Mouse (Mus musculus): ENCODE results near the gene Kctd2. TPM values are rescaled to one million over a fixed set of nuclear protein-coding genes. Genes with fewer than 3 reads are reported as not detected.

Gene Kctd2
- polyA plus RNA-seq, 1 experiment from 2014 or later: 14.8 TPM

DNA sequence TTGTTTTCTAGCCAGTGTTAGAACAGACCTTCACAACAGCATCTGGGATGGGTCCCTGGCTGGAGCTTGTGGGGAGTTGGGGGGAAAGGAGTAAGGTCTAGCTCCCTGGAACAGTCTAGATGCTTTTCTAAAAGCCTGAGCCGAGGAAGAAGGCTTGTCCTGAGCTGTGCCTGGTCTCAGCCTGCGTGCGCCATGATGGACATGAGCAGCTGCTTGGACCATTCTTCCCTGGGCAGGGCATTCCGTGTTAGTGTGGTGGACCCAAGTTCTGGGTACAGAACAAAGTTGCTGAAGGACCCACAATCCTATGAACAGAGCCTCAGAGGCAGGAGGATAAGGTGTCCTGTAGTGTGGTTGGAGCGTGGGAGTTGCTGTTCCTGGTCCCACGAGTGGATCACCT lies 10.6 kb downstream of the Kctd2 start:
- H3K9me3 ChIP-seq: no peaks in the 10 kb centered on the region
- DNase-seq (ENCODE audit: low spot score): no peak
- H3K4me3 ChIP-seq: no peak overlapping the region
- 93% methylated on average over 6 of the region's 6 CpGs for whole genome bisulfite sequencing
- H3K36me3 ChIP-seq (replicated peaks): peaks cover 73% of the 10 kb centered on the region
- H3K4me1 ChIP-seq: peaks cover 29% of the 10 kb centered on the region
- H3K27me3 ChIP-seq (replicated peaks; ENCODE audit: low read depth, poor library complexity, severe bottlenecking): no peaks in the 10 kb centered on the region
- H3K27ac ChIP-seq (replicated peaks): no peak overlapping the region

- Histone ChIP-seq H3K27ac (replicated peaks) (no peak overlapping the region), H3K4me1 (peaks cover 35% of the 10 kb centered on the region), H3K4me3 (no peak overlapping the region), H3K27me3 (replicated peaks; ENCODE audit: low read depth, poor library complexity, severe bottlenecking) (0 out of 2 replicates have a peak, but pooled peaks cover 8% of the 10 kb centered on the region), H3K9me3 (no peaks in the 10 kb centered on the region), H3K36me3 (replicated peaks) (peaks cover 51% of the 10 kb centered on the region)
- WGBS: 81% methylated on average over 4 of the region's 4 CpGs
- no peak for DNase-seq (ENCODE audit: low spot score)
Measured at GRCm38 (mm10) chr11:115432814-115433213, 12.9 kb downstream of the Kctd2 start.

DNA sequence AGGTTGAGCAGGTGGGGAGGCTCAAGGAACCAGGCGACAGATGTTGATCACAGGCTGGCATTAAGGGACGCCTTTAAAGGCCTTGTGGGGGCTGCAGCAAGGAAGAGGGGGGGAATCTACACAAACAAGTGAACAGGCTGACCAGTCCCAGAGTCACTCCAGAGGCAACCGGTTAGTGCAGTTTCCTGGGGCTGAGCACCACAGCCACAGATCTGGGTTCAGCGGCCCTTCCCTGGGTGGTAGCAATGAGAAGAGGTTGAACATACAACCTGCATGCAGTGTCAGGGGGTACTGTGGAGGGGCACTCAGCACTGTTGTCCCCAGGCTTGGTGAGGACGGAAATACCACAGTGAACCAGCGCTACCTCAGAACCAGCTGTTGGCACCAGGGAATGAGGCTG lies 13.4 kb downstream of the Kctd2 start:
- H3K36me3 ChIP-seq (replicated peaks): peaks cover 51% of the 10 kb centered on the region
- 82% methylated on average over 6 of the region's 6 CpGs for WGBS

GRCm38 (mm10) chr11:115435596-115436337 lies 15.8 kb downstream of the Kctd2 start:
- peak; percentile 62 for DNase-seq (ENCODE audit: low spot score)
- Histone ChIP-seq H3K4me1 (peaks cover 25% of the 10 kb centered on the region), H3K27ac (replicated peaks) (peak overlapping the region; percentile 84), H3K4me3 (peak overlapping the region; percentile 50), H3K36me3 (replicated peaks) (peaks cover 27% of the 10 kb centered on the region), H3K9me3 (peaks cover 7% of the 10 kb centered on the region), H3K27me3 (replicated peaks; ENCODE audit: low read depth, poor library complexity, severe bottlenecking) (0 out of 2 replicates have a peak, but pooled peaks cover 8% of the 10 kb centered on the region)
- WGBS: 5% methylated on average over 31 of the region's 31 CpGs

More for the DNA sequence above, 13.4 kb downstream of the Kctd2 start:
- Histone ChIP-seq H3K27ac (replicated peaks) (no peak overlapping the region), H3K9me3 (no peaks in the 10 kb centered on the region), H3K4me1 (peaks cover 29% of the 10 kb centered on the region), H3K27me3 (replicated peaks; ENCODE audit: low read depth, poor library complexity, severe bottlenecking) (0 out of 2 replicates have a peak, but pooled peaks cover 8% of the 10 kb centered on the region), H3K4me3 (no peak overlapping the region)
- no peak for DNase-seq (ENCODE audit: low spot score)

- Histone ChIP-seq H3K27me3 (replicated peaks; ENCODE audit: low read depth, poor library complexity, severe bottlenecking) (peaks cover 23% of the 10 kb centered on the region; the same call in 1 of the 2 replicates), H3K4me3 (no peak overlapping the region), H3K9me3 (peaks cover 7% of the 10 kb centered on the region), H3K4me1 (peaks cover 37% of the 10 kb centered on the region), H3K36me3 (replicated peaks) (peaks cover 8% of the 10 kb centered on the region), H3K27ac (replicated peaks) (no peak overlapping the region)
- WGBS: 86% methylated on average over 5 of the region's 5 CpGs
- DNase-seq (ENCODE audit: low spot score): no peak
Measured at GRCm38 (mm10) chr11:115437571-115438122, 17.7 kb downstream of the Kctd2 start.

- Histone ChIP-seq H3K27me3 (replicated peaks; ENCODE audit: low read depth, poor library complexity, severe bottlenecking) (peaks cover 23% of the 10 kb centered on the region; the same call in 1 of the 2 replicates), H3K4me1 (peaks cover 37% of the 10 kb centered on the region), H3K4me3 (no peak overlapping the region), H3K36me3 (replicated peaks) (no peaks in the 10 kb centered on the region), H3K9me3 (peaks cover 7% of the 10 kb centered on the region), H3K27ac (replicated peaks) (no peak overlapping the region)
- 88% methylated on average over 3 of the region's 3 CpGs for WGBS
- DNase-seq (ENCODE audit: low spot score): no peak
Measured at GRCm38 (mm10) chr11:115439326-115439725, 19.4 kb downstream of the Kctd2 start.

GRCm38 (mm10) chr11:115439906-115440595 lies 20.1 kb downstream of the Kctd2 start, which contains the start of gene Trim80:
Gene Trim80, plus strand, starts transcription at chr11:115440545.
- H3K9me3 ChIP-seq: peaks cover 7% of the 10 kb centered on the region
- WGBS: 93% methylated on average over 9 of the region's 9 CpGs
- H3K27ac ChIP-seq (replicated peaks): no peak within 1 kb of the TSS; the same call in 1 of the 2 replicates
- peaks cover 33% of the 10 kb centered on the region for H3K4me1 ChIP-seq
- H3K4me3 ChIP-seq: peak within 1 kb of the TSS; percentile 21; the same call in 1 of the 2 replicates
- no peaks in the 10 kb centered on the region for H3K36me3 ChIP-seq (replicated peaks)
- peaks cover 23% of the 10 kb centered on the region; the same call in 1 of the 2 replicates for H3K27me3 ChIP-seq (replicated peaks; ENCODE audit: low read depth, poor library complexity, severe bottlenecking)
- DNase-seq (ENCODE audit: low spot score): no peak

- DNase-seq (ENCODE audit: low spot score): no peak
- WGBS: 47% methylated on average over 15 of the region's 15 CpGs
- Histone ChIP-seq H3K27ac (replicated peaks) (no peak overlapping the region; the same call in 1 of the 2 replicates), H3K9me3 (peaks cover 7% of the 10 kb centered on the region), H3K36me3 (replicated peaks) (no peaks in the 10 kb centered on the region), H3K27me3 (replicated peaks; ENCODE audit: low read depth, poor library complexity, severe bottlenecking) (peaks cover 22% of the 10 kb centered on the region; the same call in 1 of the 2 replicates), H3K4me1 (peaks cover 22% of the 10 kb centered on the region), H3K4me3 (peak overlapping the region; percentile 21; the same call in 1 of the 2 replicates)
Measured at GRCm38 (mm10) chr11:115441417-115441816, 21.5 kb downstream of the Kctd2 start.

DNA sequence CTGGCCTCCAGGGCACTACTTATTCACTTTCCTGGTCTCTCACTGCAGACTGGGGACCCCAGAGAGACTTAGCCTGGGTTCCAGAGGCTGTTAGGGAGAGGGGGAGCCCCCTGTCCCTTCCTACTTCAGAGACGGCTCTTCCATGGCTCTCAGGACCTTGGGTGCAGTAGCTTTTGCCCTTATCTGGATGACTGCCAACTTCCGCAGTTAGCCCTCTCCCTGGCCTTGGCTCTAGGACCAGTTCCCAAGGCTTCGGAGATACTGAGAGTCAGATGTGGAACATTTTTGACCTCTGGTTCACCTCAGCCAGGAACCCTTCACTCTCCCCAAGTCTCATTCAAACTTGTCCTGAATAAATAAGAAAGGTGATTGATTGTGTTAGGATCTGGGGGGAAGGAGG lies 27.0 kb downstream of the Kctd2 start:
- peak overlapping the region; percentile 21; the same call in 1 of the 2 replicates for H3K27ac ChIP-seq (replicated peaks)
- peaks cover 4% of the 10 kb centered on the region; the same call in 1 of the 2 replicates for H3K27me3 ChIP-seq (replicated peaks; ENCODE audit: low read depth, poor library complexity, severe bottlenecking)
- H3K9me3 ChIP-seq: no peaks in the 10 kb centered on the region
- no peak overlapping the region for H3K4me3 ChIP-seq
- WGBS: 74% methylated on average over 3 of the region's 3 CpGs
- H3K36me3 ChIP-seq (replicated peaks): no peaks in the 10 kb centered on the region
- peaks cover 37% of the 10 kb centered on the region for H3K4me1 ChIP-seq
- DNase-seq (ENCODE audit: low spot score): no peak

DNA sequence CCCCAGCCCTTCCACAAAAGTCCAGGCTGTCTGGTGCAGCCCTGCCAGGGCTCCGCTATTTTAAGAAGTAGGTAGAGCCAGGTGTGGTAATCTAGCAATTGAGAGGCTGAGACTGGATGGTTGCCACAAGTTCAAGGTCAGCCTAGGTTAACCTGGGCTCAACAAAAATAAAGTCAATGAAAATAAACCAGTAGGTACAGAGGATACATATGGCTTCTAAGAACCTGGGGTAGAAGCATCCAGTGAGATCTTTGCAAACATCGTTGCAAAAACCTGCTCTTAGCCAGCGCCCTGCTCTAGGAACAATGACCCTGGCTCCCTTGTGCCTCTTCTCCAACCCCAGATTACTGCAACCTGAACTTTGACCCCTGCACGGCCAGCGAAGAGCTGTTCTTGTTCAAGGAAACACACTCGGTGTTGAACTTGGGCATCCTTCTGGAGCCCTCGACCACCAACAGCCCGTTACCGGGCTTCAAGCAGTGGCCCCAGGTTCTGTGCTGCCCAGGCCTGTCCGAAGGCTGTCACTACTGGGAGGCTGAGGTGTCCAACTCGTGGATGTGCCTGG lies 27.5 kb downstream of the Kctd2 start:
- DNase-seq (ENCODE audit: low spot score): no peak
- no peaks in the 10 kb centered on the region for H3K36me3 ChIP-seq (replicated peaks)
- no peaks in the 10 kb centered on the region for H3K9me3 ChIP-seq
- H3K4me1 ChIP-seq: peaks cover 37% of the 10 kb centered on the region
- no peak overlapping the region for H3K27ac ChIP-seq (replicated peaks)
- 86% methylated on average over 11 of the region's 11 CpGs for WGBS
- no peak overlapping the region for H3K4me3 ChIP-seq
- no peaks in the 10 kb centered on the region; the same call in 1 of the 2 replicates for H3K27me3 ChIP-seq (replicated peaks; ENCODE audit: low read depth, poor library complexity, severe bottlenecking)

GRCm38 (mm10) chr11:115448075-115448474 lies 28.1 kb downstream of the Kctd2 start:
- no peaks in the 10 kb centered on the region for H3K9me3 ChIP-seq
- H3K27me3 ChIP-seq (replicated peaks; ENCODE audit: low read depth, poor library complexity, severe bottlenecking): no peaks in the 10 kb centered on the region
- H3K36me3 ChIP-seq (replicated peaks): no peaks in the 10 kb centered on the region
- no peak overlapping the region for H3K4me3 ChIP-seq
- 83% methylated on average over 16 of the region's 16 CpGs for WGBS
- H3K4me1 ChIP-seq: peaks cover 37% of the 10 kb centered on the region
- H3K27ac ChIP-seq (replicated peaks): no peak overlapping the region
- no peak for DNase-seq (ENCODE audit: low spot score)

GRCm38 (mm10) chr11:115448998-115449397 lies 29.1 kb downstream of the Kctd2 start:
- Histone ChIP-seq H3K27ac (replicated peaks) (peak overlapping the region; percentile 57), H3K27me3 (replicated peaks; ENCODE audit: low read depth, poor library complexity, severe bottlenecking) (no peaks in the 10 kb centered on the region), H3K9me3 (no peaks in the 10 kb centered on the region), H3K36me3 (replicated peaks) (no peaks in the 10 kb centered on the region), H3K4me1 (peaks cover 37% of the 10 kb centered on the region), H3K4me3 (no peak overlapping the region; the same call in 1 of the 2 replicates)
- 30% methylated on average over 7 of the region's 7 CpGs for WGBS
- DNase-seq (ENCODE audit: low spot score): no peak

All from embryonic facial prominence, embryonic 10.5 days (tissue).